Mouse (Mus musculus): ENCODE data around the gene Stxbp1.

- TF ChIP-seq GATA1 (IDR thresholded peaks at IDR 0.05; ENCODE audit: borderline replicate concordance, low read length) (no peak), FLI1 (IDR thresholded peaks at IDR 0.05; ENCODE audit: low read length) (no peak)
Measured at GRCm38 (mm10) chr2:32757056-32757845, 89.8 kb downstream of the Stxbp1 start, which contains the start of gene Tor2a.

All from megakaryocyte, embryonic 14.5 days (primary cell).